Mouse (Mus musculus) cerebellum, adult 11 months (tissue): ENCODE measurements around the gene Cradd.

Experiments
- DNase-seq: peaks from one replicate; pipeline ENCODE4 v3.0.0; 2022

Gene Cradd

GRCm38 (mm10) chr10:95330375-95331363 is 6.7 kb upstream of the Cradd start:
- no peak for DNase-seq

DNA sequence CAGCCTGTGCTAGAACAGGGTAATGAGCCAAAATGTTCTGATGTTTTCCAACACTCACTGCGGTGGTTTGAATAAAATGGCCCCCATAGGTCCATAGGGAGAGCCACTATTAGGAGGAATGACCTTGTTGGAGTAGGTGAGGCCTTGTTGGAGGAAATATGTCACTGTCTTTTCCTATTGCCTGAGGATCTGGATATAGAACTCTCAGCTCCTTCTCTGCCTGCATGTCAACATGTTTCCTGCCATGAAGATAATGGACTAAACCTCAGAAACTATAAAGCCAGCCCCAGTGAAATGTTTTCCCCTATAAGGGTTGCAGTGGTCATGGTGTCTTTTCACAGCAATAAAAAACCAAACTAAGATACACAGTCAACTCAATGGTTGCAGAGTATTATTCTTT is 6.0 kb upstream of the Cradd start:
- DNase-seq = no peak

DNA sequence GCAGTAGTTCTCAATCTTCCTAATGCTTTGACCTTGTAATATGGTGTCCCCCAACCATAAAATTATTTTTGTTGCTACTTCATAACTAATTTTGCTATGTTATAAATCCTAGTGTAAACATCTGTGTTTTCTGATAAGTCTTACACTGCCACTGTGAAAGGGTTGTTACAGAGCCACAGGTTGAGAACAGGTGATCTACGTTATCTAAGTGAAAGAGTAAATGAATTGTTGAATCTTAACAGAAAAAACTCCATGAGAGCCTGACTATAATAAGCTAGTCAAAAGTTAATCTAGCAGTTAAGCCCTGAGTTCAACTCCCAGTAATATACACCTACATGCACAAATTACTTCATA is 322 bp upstream of the Cradd start:
- DNase-seq = no peak

- peak; percentile 89 for DNase-seq
Observed at GRCm38 (mm10) chr10:95322076-95323070, 1.6 kb downstream of the Cradd start.

DNA sequence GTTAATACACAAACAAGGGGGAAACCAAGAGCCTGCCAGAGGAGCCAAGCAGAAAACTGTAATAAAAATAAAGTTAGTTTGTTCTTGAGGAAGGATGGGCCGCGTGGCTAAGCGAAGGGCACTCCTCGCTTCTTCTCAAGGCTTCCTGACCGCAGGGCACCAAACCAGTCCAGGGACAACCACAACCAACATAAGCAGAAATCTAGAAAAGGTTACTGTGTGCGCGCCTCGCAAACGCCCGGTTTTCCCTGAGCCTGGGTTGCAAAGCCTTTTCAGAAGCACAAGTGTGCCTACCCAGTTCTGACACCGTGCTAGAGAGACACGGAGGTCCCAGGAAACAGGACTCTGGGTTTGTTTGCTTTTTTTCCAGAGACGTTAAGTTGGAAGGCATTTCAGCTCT is 4.9 kb downstream of the Cradd start:
- no peak for DNase-seq

DNA sequence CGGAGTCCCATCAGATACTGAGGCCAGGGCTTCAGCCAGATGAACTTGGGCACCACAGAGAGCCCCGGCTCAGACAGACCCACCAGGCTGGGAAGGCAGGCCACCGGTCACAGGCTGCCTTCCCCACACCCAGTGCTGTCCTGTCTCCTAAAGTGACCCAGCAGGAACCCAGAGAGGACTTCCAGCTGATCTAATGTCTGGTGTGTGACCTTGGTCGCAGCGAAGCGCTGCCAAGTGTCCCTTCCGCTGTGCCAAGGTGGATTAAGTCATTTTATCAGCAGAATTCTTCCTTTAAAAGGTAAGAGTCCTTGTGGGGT is 5.6 kb downstream of the Cradd start:
- DNase-seq = no peak

GRCm38 (mm10) chr10:95317581-95318391 is 6.1 kb downstream of the Cradd start:
- DNase-seq = no peak

DNA sequence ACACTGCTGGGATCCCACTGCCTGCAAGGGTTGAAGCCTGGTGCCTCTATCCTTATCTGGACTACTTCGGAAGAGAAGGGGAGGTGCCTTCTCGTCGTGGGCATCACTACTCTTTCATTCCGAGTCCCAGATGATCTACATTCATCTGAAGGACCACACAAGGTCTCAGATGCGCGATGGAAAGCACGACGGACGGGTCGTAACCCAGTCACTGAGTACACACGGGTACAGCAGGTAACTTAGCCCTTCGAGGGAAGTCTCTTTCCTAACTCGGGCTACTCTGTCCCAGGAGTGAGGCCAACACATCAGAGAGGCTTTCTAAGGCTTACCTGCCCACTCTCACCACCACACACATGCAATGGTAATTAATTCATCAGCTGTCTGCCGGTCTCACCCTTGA is 6.8 kb downstream of the Cradd start:
- no peak for DNase-seq

GRCm38 (mm10) chr10:95316675-95317074 is 7.3 kb downstream of the Cradd start:
- no peak for DNase-seq

DNA sequence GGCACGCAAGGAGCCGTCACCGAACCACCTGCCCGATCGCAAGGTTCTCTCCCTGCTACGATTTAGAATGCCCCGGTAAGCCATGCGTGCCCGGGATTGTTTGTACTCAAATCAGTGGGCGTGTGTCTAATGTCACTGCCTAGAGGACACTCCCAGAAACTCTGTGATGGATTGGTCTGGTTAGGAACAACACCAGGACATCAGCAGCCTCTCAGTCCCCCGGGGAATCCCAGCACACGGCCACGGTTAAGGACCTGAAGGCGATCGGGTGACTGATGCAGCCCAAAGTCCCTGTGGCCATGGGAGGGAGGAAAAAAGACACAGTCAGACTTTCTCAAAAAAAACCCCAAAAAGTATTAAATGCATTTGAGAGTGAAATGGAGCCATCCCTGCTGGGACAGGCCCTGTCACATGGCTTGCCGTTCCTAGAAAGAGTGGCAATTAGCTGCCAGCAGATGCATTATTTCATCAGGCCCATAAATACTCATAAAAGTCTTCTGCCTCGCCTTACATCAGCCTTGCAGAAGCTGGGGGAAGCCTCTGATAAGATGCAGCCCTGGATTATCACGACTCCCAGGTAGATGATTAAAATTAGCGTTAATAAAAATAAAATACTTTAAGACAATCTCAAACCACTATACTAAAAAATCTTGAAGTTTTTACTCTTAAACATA is 8.0 kb downstream of the Cradd start:
- DNase-seq = no peak

GRCm38 (mm10) chr10:95315321-95315720 is 8.6 kb downstream of the Cradd start:
- DNase-seq = no peak

- DNase-seq = no peak
Observed at GRCm38 (mm10) chr10:95314019-95314418, 9.9 kb downstream of the Cradd start.

DNA sequence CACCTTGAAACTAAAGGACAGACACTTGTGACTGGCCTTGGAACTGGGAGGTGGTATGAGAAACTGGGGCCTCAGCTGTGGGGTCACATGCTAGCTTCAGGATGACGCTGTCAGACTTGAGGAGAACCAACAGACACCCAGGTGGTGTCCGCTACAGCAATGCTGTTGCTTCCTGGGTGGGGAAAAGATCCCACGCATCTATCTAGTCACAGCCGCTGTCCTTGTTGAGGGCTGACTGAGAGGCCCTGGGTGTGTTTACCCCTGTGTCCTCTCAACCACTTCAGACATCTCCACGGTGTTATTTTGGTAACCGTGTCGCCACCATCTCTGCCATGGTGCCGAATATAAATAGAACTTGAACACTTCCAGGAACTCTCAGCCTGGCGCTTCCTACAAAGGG is 10.4 kb downstream of the Cradd start:
- no peak for DNase-seq

GRCm38 (mm10) chr10:95310688-95311441 is 13.1 kb downstream of the Cradd start:
- DNase-seq = no peak

- DNase-seq = no peak
Observed at GRCm38 (mm10) chr10:95309412-95310322, 14.3 kb downstream of the Cradd start.

DNA sequence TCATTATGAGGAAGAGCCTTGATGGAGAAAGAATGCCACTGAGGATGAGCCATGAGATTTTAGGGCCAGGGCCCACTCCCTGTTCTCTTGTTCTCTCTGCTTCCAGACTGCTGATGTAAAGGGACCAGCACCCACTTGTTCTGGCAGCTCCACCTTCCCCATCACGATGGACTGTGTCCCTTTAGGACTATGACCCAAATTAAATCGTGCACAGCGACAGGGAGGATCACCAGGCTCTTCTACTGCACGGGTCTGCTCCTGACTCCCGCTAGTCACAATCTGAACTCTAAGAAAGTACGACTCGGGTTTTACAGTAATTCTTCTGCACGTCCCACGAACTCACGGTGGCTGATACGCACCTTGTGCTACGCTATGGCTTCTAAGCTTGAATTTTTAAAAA is 14.9 kb downstream of the Cradd start:
- no peak for DNase-seq

- DNase-seq = no peak
Observed at GRCm38 (mm10) chr10:95307916-95308315, 16.0 kb downstream of the Cradd start.

- no peak for DNase-seq
Observed at GRCm38 (mm10) chr10:95306824-95307552, 16.9 kb downstream of the Cradd start.

- DNase-seq = no peak
Observed at GRCm38 (mm10) chr10:95304240-95304639, 19.7 kb downstream of the Cradd start.
